In the genomic region with DNA sequence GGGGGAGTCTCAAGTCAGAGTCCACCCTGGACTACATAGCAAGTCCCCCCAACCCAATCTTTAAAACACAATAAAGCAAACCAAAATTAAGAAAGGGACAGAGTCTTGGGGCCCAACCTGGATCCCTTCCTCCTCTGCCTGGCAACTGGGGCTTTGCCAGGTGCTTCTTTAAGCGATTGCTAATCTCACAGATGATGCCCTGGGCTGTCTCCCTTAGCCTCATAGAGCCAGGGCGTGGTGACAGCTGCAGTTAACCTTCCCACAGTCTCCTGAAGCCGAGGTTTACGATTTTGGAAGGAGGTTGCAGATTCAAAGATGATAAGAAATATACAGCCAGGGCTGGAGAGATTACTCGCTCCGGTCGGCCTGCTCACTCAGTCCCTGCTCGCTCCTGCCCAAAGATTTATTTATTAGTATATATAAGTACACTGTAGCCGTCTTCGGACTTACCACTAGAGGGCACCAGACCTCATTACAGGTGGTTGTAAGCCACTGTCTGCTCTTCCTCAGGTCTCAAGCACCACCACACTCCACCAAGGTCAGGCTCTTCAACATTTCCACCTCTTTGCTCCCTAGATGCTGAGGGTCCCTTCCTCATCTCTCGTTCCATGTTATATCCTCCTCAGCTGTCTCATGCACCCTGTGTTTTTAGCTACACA, we compare ENCODE assay signal across 10 mouse cellular contexts. TPM values are rescaled to one million over a fixed set of nuclear protein-coding genes. Genes with fewer than 3 reads are reported as not detected.
DNase-seq lines count a peak whose midpoint lies in the region; ATAC-seq and TF ChIP-seq lines count a peak whose summit lies in the region.
"Not testable (repeated sequence)": the region's sequence is repeated elsewhere in the genome, so short reads cannot be mapped to it uniquely, and the experiment has no call there.
"Had no signal": no experiment of that assay in that cellular context is flagged by ENCODE, and none has a peak within 500 bp of the region (broad histone marks: within the 10 kb centered on the region; RNA-seq: fewer than 3 reads in every experiment).

No protein-coding gene starts in this region.

- peak; percentile 61 for TF ChIP-seq CTCF in gastrocnemius, adult 2 months (IDR thresholded peaks at IDR 0.05)

- not testable (repeated sequence) for H3K4me1 ChIP-seq in intestine, embryonic 15.5 days (replicated peaks)
- 0 out of 2 replicates have a peak, but pooled peaks cover 14% of the 10 kb centered on the region for H3K4me1 ChIP-seq in limb, embryonic 13.5 days

- intact Hi-C loops in gastrocnemius, adult 2 months (cut with DNase I), result loop anchor here (10.0 kb wide), 1 partner anchor 273 kb away; a partner anchor contains a TSS

- H3K27me3 ChIP-seq in intestine, embryonic 15.5 days (replicated peaks); limb, embryonic 13.5 days: not testable (repeated sequence)

- not testable (repeated sequence) for H3K4me2 ChIP-seq in intestine, embryonic 15.5 days (replicated peaks); limb, embryonic 13.5 days (replicated peaks)

- peak; percentile 56; the same call in 1 of the 2 replicates for ATAC-seq in intestine, embryonic 15.5 days
- 0 out of 2 replicates have a peak, but pooled peaks have one; percentile 48 for ATAC-seq in limb, embryonic 13.5 days (ENCODE audit: low FRiP score, low read depth)
- ATAC-seq in megakaryocyte-erythroid progenitor cell, adult 5-6 weeks (replicated peaks; ENCODE audit: low FRiP score, low TSS enrichment, poor library complexity, severe bottlenecking), result peak; percentile 48

- H3K9me3 ChIP-seq in intestine, embryonic 15.5 days; limb, embryonic 13.5 days: not testable (repeated sequence)

- H3K36me3 ChIP-seq in intestine, embryonic 15.5 days; limb, embryonic 13.5 days: not testable (repeated sequence)

- 34% methylated on average over 10 of the region's 11 CpGs for WGBS in intestine, embryonic 15.5 days
- 41% methylated on average over 11 of the region's 11 CpGs for WGBS in limb, embryonic 13.5 days

- H3K27ac ChIP-seq in gastrocnemius, adult 2 months, result peak overlapping the region; percentile 24; the same call in 1 of the 2 replicates
- H3K27ac ChIP-seq in intestine, embryonic 15.5 days; limb, embryonic 13.5 days: not testable (repeated sequence)

- peak; percentile 85 for DNase-seq in A20 (ENCODE audit: low read depth, low spot score)
- DNase-seq in adrenal gland, postnatal 36 days, result peak; percentile 22 to 35
- peak; percentile 37 to 46 for DNase-seq in cerebellum, postnatal 36 days
- peak; percentile 44 for DNase-seq in gastrocnemius, adult 2 months
- peak; percentile 12 to 33 for DNase-seq in spleen, postnatal 36 days (ENCODE audit: low spot score in 2 of 2)

- H3K4me3 ChIP-seq in gastrocnemius, adult 2 months, result peak overlapping the region; percentile 54
- not testable (repeated sequence) for H3K4me3 ChIP-seq in intestine, embryonic 15.5 days (replicated peaks); limb, embryonic 13.5 days

- H3K9ac ChIP-seq in intestine, embryonic 15.5 days; limb, embryonic 13.5 days: not testable (repeated sequence)

RNA-seq across cellular contexts. Expression of a gene that starts 3.6 kb away (rescaled TPM):
- total RNA-seq in adrenal gland, postnatal 36 days (2021), result 100 to 1,000 TPM in 1 of 2 experiments, 10 to 100 TPM in 1; 85.2 to 126 TPM
- total RNA-seq in gastrocnemius, adult 2 months (2021), result 10 to 100 TPM; 33.4 to 38.9 TPM
- 4.2 and 4.6 TPM in 2 replicates for polyA plus RNA-seq in intestine, embryonic 15.5 days (2015; fragmentation: Nextera tagmentation; extraction: Ambion mirVana)
- polyA plus RNA-seq in limb, embryonic 13.5 days (2015; fragmentation: Nextera tagmentation; extraction: Ambion mirVana), result 3.0 and 4.4 TPM in 2 replicates
- total RNA-seq in megakaryocyte-erythroid progenitor cell, adult 5-6 weeks (2014; fragmentation: Nextera tagmentation), result 38.9 and 45.1 TPM in 2 replicates
- total RNA-seq in megakaryocyte-erythroid progenitor cell, adult 5-6 weeks (2017), result 65.6 and 68.2 TPM in 2 replicates

RNA-seq across cellular contexts. Expression of a gene that starts 26.9 kb away (rescaled TPM):
- not detected for total RNA-seq in adrenal gland, postnatal 36 days (2021)
- not detected for total RNA-seq in gastrocnemius, adult 2 months (2021)
- polyA plus RNA-seq in intestine, embryonic 15.5 days (2015; fragmentation: Nextera tagmentation; extraction: Ambion mirVana), result not detected in 2 replicates
- polyA plus RNA-seq in limb, embryonic 13.5 days (2015; fragmentation: Nextera tagmentation; extraction: Ambion mirVana), result not detected in 2 replicates
- not detected in 2 replicates for total RNA-seq in megakaryocyte-erythroid progenitor cell, adult 5-6 weeks (2014; fragmentation: Nextera tagmentation)
- not detected in 2 replicates for total RNA-seq in megakaryocyte-erythroid progenitor cell, adult 5-6 weeks (2017)
- polyA plus RNA-seq: CD4-positive, CD25-positive, alpha-beta regulatory T cell, adult 4 months; hindbrain, embryonic 12.5 days had no signal

RNA-seq across cellular contexts. Expression of a gene that starts 27.2 kb away (rescaled TPM):
- total RNA-seq in adrenal gland, postnatal 36 days (2021), result not detected
- total RNA-seq in gastrocnemius, adult 2 months (2021), result under 1 TPM; 0.31 to 0.54 TPM
- polyA plus RNA-seq in intestine, embryonic 15.5 days (2015; fragmentation: Nextera tagmentation; extraction: Ambion mirVana), result 0.21 TPM in 1 of 2 replicates, not detected in the other
- polyA plus RNA-seq in limb, embryonic 13.5 days (2015; fragmentation: Nextera tagmentation; extraction: Ambion mirVana), result 0.26 and 0.42 TPM in 2 replicates
- total RNA-seq in megakaryocyte-erythroid progenitor cell, adult 5-6 weeks (2014; fragmentation: Nextera tagmentation), result 0.26 TPM in 1 of 2 replicates, not detected in the other
- total RNA-seq in megakaryocyte-erythroid progenitor cell, adult 5-6 weeks (2017), result 1.7 TPM in 1 of 2 replicates, not detected in the other

RNA-seq across cellular contexts. Expression of a gene that starts 45.4 kb away (rescaled TPM):
- under 1 TPM; 0.36 to 0.56 TPM for total RNA-seq in adrenal gland, postnatal 36 days (2021)
- total RNA-seq in gastrocnemius, adult 2 months (2021), result not detected
- 0.14 and 0.15 TPM in 2 replicates for polyA plus RNA-seq in intestine, embryonic 15.5 days (2015; fragmentation: Nextera tagmentation; extraction: Ambion mirVana)
- polyA plus RNA-seq in limb, embryonic 13.5 days (2015; fragmentation: Nextera tagmentation; extraction: Ambion mirVana), result 0.10 TPM in 1 of 2 replicates, not detected in the other
- not detected in 2 replicates for total RNA-seq in megakaryocyte-erythroid progenitor cell, adult 5-6 weeks (2014; fragmentation: Nextera tagmentation)
- not detected in 2 replicates for total RNA-seq in megakaryocyte-erythroid progenitor cell, adult 5-6 weeks (2017)
- polyA plus RNA-seq: CD4-positive, CD25-positive, alpha-beta regulatory T cell, adult 4 months; hindbrain, embryonic 12.5 days had no signal

RNA-seq across cellular contexts. Expression of a gene that starts 45.4 kb away (rescaled TPM):
- total RNA-seq in adrenal gland, postnatal 36 days (2021), result 1 to 10 TPM; 2.0 to 2.2 TPM
- under 1 TPM; 0.36 to 0.82 TPM for total RNA-seq in gastrocnemius, adult 2 months (2021)
- not detected in 2 replicates for polyA plus RNA-seq in intestine, embryonic 15.5 days (2015; fragmentation: Nextera tagmentation; extraction: Ambion mirVana)
- polyA plus RNA-seq in limb, embryonic 13.5 days (2015; fragmentation: Nextera tagmentation; extraction: Ambion mirVana), result 0.11 TPM in 1 of 2 replicates, not detected in the other
- not detected in 2 replicates for total RNA-seq in megakaryocyte-erythroid progenitor cell, adult 5-6 weeks (2014; fragmentation: Nextera tagmentation)
- total RNA-seq in megakaryocyte-erythroid progenitor cell, adult 5-6 weeks (2017), result not detected in 2 replicates
- polyA plus RNA-seq: CD4-positive, CD25-positive, alpha-beta regulatory T cell, adult 4 months; hindbrain, embryonic 12.5 days had no signal

Comparison
In these comparisons a context has a peak if more than half of its experiments do, and no peak if none do; other contexts are left out.
1. DNase-seq: peak in every context shown above with its lines; median percentile 85 in A20; 44 in gastrocnemius, adult 2 months; 42 in cerebellum, postnatal 36 days; 28 in adrenal gland, postnatal 36 days; 22 in spleen, postnatal 36 days.